Mouse (Mus musculus): ENCODE data around the gene Slc4a11. TPM values are rescaled to one million over a fixed set of nuclear protein-coding genes. Genes with fewer than 3 reads are reported as not detected.
A peak's percentile ranks its signal among the peaks of the same experiment; 100 is the strongest.

Slc4a11 gene
- 1 to 10 TPM; 1.8 to 1.9 TPM for total RNA-seq (2021)

- DNase-seq (ENCODE audit: low spot score in 2 of 2): peak; percentile 23 to 31
- intact Hi-C loops (cut with DNase I): no loop called here
These were observed at the start of gene Slc4a11 for GRCm38 (mm10) chr2:130697153-130697810. Gene Slc4a11, minus strand, starts transcription at chr2:130697519.

- intact Hi-C loops (cut with DNase I): no loop called here
- no peak for DNase-seq (ENCODE audit: low spot score in 2 of 2)
These were observed 46.3 kb upstream of the Slc4a11 start for GRCm38 (mm10) chr2:130743576-130743975.

DNA sequence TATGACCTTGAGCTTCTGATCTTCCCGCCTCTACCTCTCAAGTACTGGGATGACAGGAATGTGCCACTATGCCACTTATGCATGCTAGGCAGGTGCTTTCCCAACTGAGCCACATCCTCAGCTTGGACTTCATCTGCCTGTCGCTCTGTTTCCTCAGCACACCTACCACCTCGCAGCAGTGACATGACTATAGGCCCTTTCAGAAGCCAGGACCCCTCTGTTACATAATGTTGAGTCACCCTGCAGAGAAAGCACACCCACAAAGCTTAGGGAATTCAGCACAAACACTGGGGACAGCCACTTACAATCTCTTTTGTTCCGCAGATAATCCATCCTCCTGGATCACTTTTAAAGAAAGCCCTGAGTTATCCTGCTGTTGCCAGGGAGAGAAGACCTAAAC is 42.8 kb upstream of the Slc4a11 start:
- intact Hi-C loops (cut with DNase I): no loop called here
- peak in 1 of 2 experiments; percentile 54 for DNase-seq (ENCODE audit: low spot score in 2 of 2)

DNA sequence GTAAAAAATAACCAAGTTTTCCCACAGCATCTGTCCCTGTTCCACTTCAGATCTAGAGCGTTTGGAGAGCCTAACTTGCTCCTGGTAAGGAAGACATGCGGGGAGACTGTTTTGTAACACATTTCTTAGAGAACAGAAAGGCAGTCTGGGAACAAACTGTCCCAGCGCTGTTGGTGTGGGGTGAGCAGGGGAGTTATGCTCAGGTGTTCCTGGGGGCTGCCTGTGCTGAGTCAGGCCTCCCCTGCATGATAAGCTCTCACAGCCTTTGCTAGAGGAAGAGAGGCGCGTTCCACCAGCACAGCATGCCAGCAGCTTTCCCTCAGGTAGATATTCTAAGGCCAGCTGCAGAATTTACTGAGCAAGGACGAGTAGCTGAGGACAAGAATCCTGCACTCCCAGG is 40.7 kb upstream of the Slc4a11 start:
- intact Hi-C loops (cut with DNase I): no loop called here
- DNase-seq (ENCODE audit: low spot score in 2 of 2): peak; percentile 45 to 65

GRCm38 (mm10) chr2:130735281-130735680 is 38.0 kb upstream of the Slc4a11 start:
- intact Hi-C loops (cut with DNase I): no loop called here
- no peak for DNase-seq (ENCODE audit: low spot score in 2 of 2)

DNA sequence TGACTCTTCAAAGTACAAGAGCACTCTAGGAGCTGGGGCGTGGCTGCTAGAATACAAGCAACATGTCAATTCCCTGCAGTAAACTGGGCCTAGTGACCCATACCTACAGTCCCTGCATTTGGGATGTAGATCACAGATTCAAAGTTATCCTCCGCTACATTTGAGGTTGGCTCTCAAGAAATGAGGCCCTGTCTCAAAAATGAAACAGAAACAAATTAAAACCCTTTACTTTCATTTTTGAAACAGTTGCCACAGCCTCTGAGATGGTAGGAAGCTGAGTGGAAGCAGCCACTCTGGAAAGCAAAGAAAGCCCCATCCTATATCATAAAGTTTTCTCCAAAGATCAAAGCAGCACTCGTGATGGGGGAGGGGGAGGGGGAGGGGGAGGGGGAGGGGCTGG is 36.1 kb upstream of the Slc4a11 start:
- intact Hi-C loops (cut with DNase I): no loop called here
- DNase-seq (ENCODE audit: low spot score in 2 of 2): no peak

DNA sequence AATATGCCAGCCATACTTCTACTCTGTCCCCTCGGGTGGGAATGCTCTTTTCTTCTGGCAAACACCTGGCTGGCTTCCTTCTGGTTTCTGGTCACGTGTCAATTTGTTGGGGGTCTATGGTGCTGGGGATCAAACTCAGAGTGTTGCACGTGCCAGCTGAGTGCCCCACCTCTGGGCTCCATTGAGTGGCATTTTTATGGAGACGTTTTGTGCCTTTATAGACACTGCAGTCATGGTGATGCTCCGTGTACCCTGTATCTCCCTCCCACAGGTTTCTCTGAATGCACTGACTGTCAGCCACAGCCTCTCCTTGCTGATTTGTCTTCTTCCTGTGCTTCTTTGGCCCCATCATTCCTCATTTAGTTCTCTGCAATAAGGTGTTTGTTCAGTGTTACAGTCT is 34.5 kb upstream of the Slc4a11 start:
- intact Hi-C loops (cut with DNase I): no loop called here
- no peak for DNase-seq (ENCODE audit: low spot score in 2 of 2)

DNA sequence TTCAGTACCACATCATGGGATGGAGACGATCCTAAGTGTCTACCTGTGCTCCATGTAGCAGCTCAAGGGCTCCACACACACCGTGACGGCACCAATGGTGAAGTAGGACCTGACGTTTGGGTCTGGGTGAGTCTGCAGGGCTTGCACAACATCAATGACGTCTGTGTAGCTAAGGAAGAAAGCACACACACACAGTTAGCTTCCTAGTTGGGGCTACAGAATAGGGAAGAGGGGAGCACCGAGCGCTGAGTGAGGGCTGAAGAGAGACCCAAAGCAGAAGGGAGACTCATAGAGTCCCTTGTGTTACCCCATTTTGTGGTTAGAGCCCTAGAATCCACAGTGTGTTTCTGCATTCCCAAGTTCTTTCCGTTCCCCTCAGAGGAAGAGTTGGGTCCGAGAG is 33.4 kb upstream of the Slc4a11 start:
- DNase-seq (ENCODE audit: low spot score in 2 of 2): no peak
- intact Hi-C loops (cut with DNase I): no loop called here

DNA sequence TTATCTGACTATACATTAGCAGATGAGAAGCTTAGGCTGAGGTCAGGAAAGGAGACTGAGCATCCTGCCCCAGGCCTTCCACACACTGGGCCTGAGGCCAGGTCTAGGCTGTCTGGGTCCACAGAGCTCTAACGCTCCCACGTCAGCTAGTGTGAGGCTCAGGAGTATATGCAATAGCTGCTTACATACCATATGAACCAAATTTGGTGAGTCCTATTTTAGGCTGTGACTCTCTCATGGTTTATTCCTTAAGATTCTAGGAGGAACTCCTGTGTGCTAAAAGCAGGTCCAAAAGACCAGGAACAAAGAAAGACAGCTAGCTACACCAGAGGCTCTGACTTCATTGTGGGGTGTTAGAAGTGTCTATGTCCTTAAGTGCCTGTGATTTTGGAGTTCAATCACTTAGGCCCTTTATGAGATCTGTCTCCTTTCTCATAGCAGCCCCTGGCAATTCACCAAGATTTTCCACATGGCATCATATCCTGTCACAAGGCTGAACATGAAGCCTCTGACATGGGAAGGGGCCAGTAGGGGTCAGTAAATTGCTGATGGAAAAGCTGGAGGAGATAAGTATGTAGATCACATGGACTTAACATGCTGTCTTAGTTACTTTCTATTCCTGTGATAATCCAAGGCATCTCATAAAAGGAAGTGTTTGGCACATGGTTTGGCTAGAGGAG is 31.7 kb upstream of the Slc4a11 start:
- peak in 1 of 2 experiments; percentile 70 for DNase-seq (ENCODE audit: low spot score in 2 of 2)
- intact Hi-C loops (cut with DNase I): no loop called here

- no peak for DNase-seq (ENCODE audit: low spot score in 2 of 2)
- intact Hi-C loops (cut with DNase I): no loop called here
These were observed 30.4 kb upstream of the Slc4a11 start for GRCm38 (mm10) chr2:130727752-130728151.

DNA sequence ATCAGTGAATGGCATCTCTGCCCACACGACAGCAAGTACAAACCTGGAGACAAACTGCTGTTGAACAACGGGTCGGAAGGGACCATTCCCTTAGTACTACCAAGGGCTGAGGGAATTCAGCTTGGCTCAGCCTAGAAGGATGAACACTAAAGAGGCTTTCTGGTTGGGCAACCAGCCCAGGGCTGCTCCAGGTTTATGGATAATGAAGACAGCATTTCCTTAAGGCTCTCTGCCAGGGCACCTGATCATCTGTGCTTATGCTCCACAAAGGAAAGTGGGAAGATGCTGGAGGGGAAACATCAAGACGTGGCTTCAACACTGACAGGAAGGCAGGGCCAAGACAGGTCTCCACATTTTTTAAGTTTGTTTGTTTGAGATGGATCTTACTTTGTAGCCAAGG is 27.1 kb upstream of the Slc4a11 start:
- intact Hi-C loops (cut with DNase I): no loop called here
- DNase-seq (ENCODE audit: low spot score in 2 of 2): no peak

GRCm38 (mm10) chr2:130717951-130718350 is 20.6 kb upstream of the Slc4a11 start:
- no peak for DNase-seq (ENCODE audit: low spot score in 2 of 2)
- intact Hi-C loops (cut with DNase I): no loop called here

DNA sequence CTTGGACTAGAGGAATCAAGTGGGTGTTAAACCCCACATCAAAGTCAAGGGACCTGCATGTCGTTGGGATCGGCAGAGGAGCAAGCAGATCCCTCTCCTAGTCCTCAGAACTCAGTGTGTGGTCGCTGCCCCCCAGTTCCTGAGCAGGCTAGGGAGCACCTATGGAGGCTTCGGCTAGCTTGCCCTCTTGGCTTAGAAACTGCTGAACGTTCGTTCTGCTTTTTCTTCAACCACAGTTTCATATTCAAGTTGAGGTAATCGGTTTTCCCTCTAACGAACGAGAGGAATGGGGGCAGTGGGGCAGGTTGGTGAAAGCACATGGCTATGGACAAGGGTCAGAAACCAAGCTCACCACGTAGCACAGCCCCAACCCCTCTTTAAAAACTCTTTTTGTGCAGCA is 9.7 kb upstream of the Slc4a11 start:
- no peak for DNase-seq (ENCODE audit: low spot score in 2 of 2)
- intact Hi-C loops (cut with DNase I): no loop called here

- intact Hi-C loops (cut with DNase I): no loop called here
- DNase-seq (ENCODE audit: low spot score in 2 of 2): no peak
These were observed 9.3 kb upstream of the Slc4a11 start for GRCm38 (mm10) chr2:130706602-130707001.

GRCm38 (mm10) chr2:130705178-130705577 is 7.9 kb upstream of the Slc4a11 start:
- intact Hi-C loops (cut with DNase I): no loop called here
- DNase-seq (ENCODE audit: low spot score in 2 of 2): no peak

- intact Hi-C loops (cut with DNase I): no loop called here
- DNase-seq (ENCODE audit: low spot score in 2 of 2): no peak
These were observed 7.0 kb upstream of the Slc4a11 start for GRCm38 (mm10) chr2:130704040-130705001.

- DNase-seq (ENCODE audit: low spot score in 2 of 2): peak; percentile 25 to 52
- intact Hi-C loops (cut with DNase I): no loop called here
These were observed 525 bp upstream of the Slc4a11 start for GRCm38 (mm10) chr2:130697821-130698266.

- intact Hi-C loops (cut with DNase I): no loop called here
- DNase-seq (ENCODE audit: low spot score in 2 of 2): no peak
These were observed 593 bp downstream of the Slc4a11 start for GRCm38 (mm10) chr2:130696700-130697152.

DNA sequence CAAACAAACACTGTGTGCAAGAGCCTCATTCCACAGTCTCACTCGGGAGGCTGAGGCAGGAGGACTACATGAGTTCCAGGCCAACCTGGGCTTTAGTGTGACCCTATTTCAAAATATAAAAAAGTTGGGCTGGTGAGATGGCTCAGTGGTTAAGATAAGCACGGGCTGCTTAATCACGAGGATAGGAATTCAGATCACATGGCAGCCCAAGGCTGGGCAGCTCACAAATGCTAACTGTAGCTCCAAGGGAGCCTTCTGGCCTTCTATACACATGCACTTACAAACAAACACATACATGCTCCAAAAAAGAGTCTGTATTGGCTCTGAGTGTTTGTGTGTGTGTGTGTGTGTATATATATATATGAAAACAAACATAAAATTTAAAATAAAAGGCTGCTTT is 3.8 kb downstream of the Slc4a11 start:
- DNase-seq (ENCODE audit: low spot score in 2 of 2): no peak
- intact Hi-C loops (cut with DNase I): no loop called here

DNA sequence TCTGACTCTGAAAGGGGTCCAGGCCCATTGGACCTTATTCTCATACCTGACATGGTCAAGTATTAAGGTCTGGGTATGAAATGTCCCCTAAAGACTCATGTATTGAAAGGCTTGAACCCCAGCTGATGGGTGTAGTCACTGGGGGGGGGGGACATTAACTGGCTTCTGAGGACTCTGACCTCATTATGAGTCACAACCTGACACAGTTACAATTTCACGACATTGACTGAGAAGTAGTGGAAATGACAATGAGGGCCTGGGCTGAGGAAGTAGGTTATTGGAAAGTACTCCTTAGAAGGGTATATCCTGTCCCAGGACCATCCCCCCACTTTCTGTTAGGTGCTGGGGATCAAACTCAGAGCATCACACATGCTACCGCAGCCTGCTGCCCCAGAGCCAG is 8.3 kb downstream of the Slc4a11 start:
- no peak for DNase-seq (ENCODE audit: low spot score in 2 of 2)
- intact Hi-C loops (cut with DNase I): no loop called here
